Mouse (Mus musculus): ENCODE results near the gene Spg11.

- no peak for TF ChIP-seq CTCF (IDR thresholded peaks at IDR 0.05; ENCODE audit: borderline replicate concordance, control insufficient read depth, extremely low read depth, insufficient read depth, low read length, poor library complexity)
- TF ChIP-seq POLR2A (IDR thresholded peaks at IDR 0.05; ENCODE audit: control insufficient read depth, extremely low read depth, insufficient read depth, low read length, poor library complexity): no peak
Observed at GRCm38 (mm10) chr2:122149716-122150115, 31.5 kb upstream of the Spg11 start.

All from thymus, adult 2 months (tissue).